Mouse (Mus musculus) ES-Bruce4 (cell line): ENCODE results near the gene Rpl9-ps6. TPM values are rescaled to one million over a fixed set of nuclear protein-coding genes. Genes with fewer than 3 reads are reported as not detected.

Source experiments
- H3K27ac ChIP-seq: 2 replicates; pipeline ENCODE4 v1.5.1; 2012; ENCODE audit warnings: low read length, inconsistent platforms; ENCODE audit not compliant: insufficient read depth
- H3K27me3 ChIP-seq: 2 replicates; pipeline ENCODE4 v1.6.1; 2012; ENCODE audit warnings: mild to moderate bottlenecking, low read length, inconsistent platforms; ENCODE audit not compliant: control insufficient read depth, poor library complexity, insufficient read depth, severe bottlenecking
- H3K36me3 ChIP-seq: 2 replicates; pipeline ENCODE4 v1.6.1; 2012; ENCODE audit warnings: inconsistent platforms, mild to moderate bottlenecking, low read length, moderate library complexity; ENCODE audit not compliant: control insufficient read depth, poor library complexity, insufficient read depth, severe bottlenecking
- H3K4me1 ChIP-seq: one replicate; pipeline ENCODE4 v1.8.1; 2011; ENCODE audit warnings: low read length; ENCODE audit not compliant: control insufficient read depth, insufficient read depth
- H3K4me3 ChIP-seq: 2 replicates; pipeline ENCODE4 v1.5.1; 2011; ENCODE audit warnings: low read depth, mild to moderate bottlenecking, low read length
- H3K9ac ChIP-seq: 2 replicates; pipeline ENCODE4 v1.6.1; 2012; ENCODE audit warnings: low read depth, mild to moderate bottlenecking, inconsistent platforms; ENCODE audit not compliant: poor library complexity, severe bottlenecking
- H3K9me3 ChIP-seq: replicated peaks from 2 replicates; pipeline ENCODE4 v1.6.1; 2012; ENCODE audit warnings: mild to moderate bottlenecking, low read length, inconsistent platforms; ENCODE audit not compliant: control insufficient read depth, poor library complexity, insufficient read depth, severe bottlenecking
- CTCF ChIP-seq: IDR thresholded peaks from one replicate; pipeline ENCODE4 v1.8.1; 2011; ENCODE audit warnings: low read depth, low read length
- EP300 ChIP-seq: IDR thresholded peaks from 2 replicates; pipeline ENCODE4 v1.6.1; 2011; ENCODE audit warnings: low read depth, low read length; ENCODE audit not compliant: insufficient read depth
- POLR2A ChIP-seq: IDR thresholded peaks from one replicate; pipeline ENCODE4 v1.8.1; 2011; ENCODE audit warnings: low read length; ENCODE audit not compliant: insufficient read depth
- polyA plus RNA-seq: library from polyadenylated mRNA; stranded (reverse); fragments of >200 nt; gene quantifications from 2 replicates; pipeline ENCODE4 v1.2.4, GENCODE M21; 2011; ENCODE audit warnings: low read depth; ENCODE audit not compliant: missing spikeins, insufficient read depth, insufficient read length

Rpl9-ps6 gene
- 1,753 and 1,831 TPM in 2 replicates for polyA plus RNA-seq

- no peaks in the 10 kb centered on the region for H3K9me3 ChIP-seq
Observed at GRCm38 (mm10) chr19:32466478-32466877, at the start of gene Rpl9-ps6. Rpl9-ps6 (minus strand) TSS chr19:32466578.

GRCm38 (mm10) chr19:32512518-32512917 is 46.1 kb upstream of the Rpl9-ps6 start:
- no peak for TF ChIP-seq POLR2A
- peak; percentile 62 for TF ChIP-seq CTCF
- no peak for TF ChIP-seq EP300
- H3K27ac ChIP-seq: no peak overlapping the region
- 0 out of 2 replicates have a peak, but pooled peaks cover 9% of the 10 kb centered on the region for H3K36me3 ChIP-seq
- no peak overlapping the region for H3K4me3 ChIP-seq
- H3K4me1 ChIP-seq: no peaks in the 10 kb centered on the region
- H3K9ac ChIP-seq: no peak overlapping the region
- no peaks in the 10 kb centered on the region for H3K27me3 ChIP-seq
- H3K9me3 ChIP-seq: no peaks in the 10 kb centered on the region; the same call in 1 of the 2 replicates

More at GRCm38 (mm10) chr19:32466478-32466877, at the start of gene Rpl9-ps6:
- Histone ChIP-seq H3K27me3 (no peaks in the 10 kb centered on the region), H3K27ac (no peak within 1 kb of the TSS), H3K4me3 (no peak within 1 kb of the TSS), H3K4me1 (no peaks in the 10 kb centered on the region), H3K36me3 (no peaks in the 10 kb centered on the region), H3K9ac (no peak within 1 kb of the TSS)
- TF ChIP-seq EP300 (no peak), POLR2A (no peak), CTCF (no peak)

GRCm38 (mm10) chr19:32510962-32511361 is 44.6 kb upstream of the Rpl9-ps6 start:
- Histone ChIP-seq H3K27ac (no peak overlapping the region), H3K36me3 (0 out of 2 replicates have a peak, but pooled peaks cover 4% of the 10 kb centered on the region), H3K9ac (no peak overlapping the region), H3K9me3 (no peaks in the 10 kb centered on the region; the same call in 1 of the 2 replicates), H3K27me3 (no peaks in the 10 kb centered on the region), H3K4me1 (no peaks in the 10 kb centered on the region), H3K4me3 (no peak overlapping the region)
- TF ChIP-seq CTCF (no peak), EP300 (no peak), POLR2A (no peak)

GRCm38 (mm10) chr19:32510267-32510666 is 43.9 kb upstream of the Rpl9-ps6 start:
- no peak overlapping the region for H3K9ac ChIP-seq
- H3K4me1 ChIP-seq: no peaks in the 10 kb centered on the region
- 0 out of 2 replicates have a peak, but pooled peaks cover 4% of the 10 kb centered on the region for H3K36me3 ChIP-seq
- no peaks in the 10 kb centered on the region; the same call in 1 of the 2 replicates for H3K9me3 ChIP-seq
- H3K27me3 ChIP-seq: no peaks in the 10 kb centered on the region
- H3K4me3 ChIP-seq: no peak overlapping the region
- no peak overlapping the region for H3K27ac ChIP-seq
- TF ChIP-seq CTCF (no peak), POLR2A (no peak), EP300 (no peak)

GRCm38 (mm10) chr19:32507526-32507925 is 41.1 kb upstream of the Rpl9-ps6 start:
- no peak overlapping the region for H3K27ac ChIP-seq
- no peak overlapping the region for H3K9ac ChIP-seq
- H3K4me3 ChIP-seq: no peak overlapping the region
- no peaks in the 10 kb centered on the region for H3K36me3 ChIP-seq
- H3K9me3 ChIP-seq: no peaks in the 10 kb centered on the region; the same call in 1 of the 2 replicates
- TF ChIP-seq EP300 (no peak), CTCF (no peak), POLR2A (no peak)
- no peaks in the 10 kb centered on the region for H3K4me1 ChIP-seq
- H3K27me3 ChIP-seq: no peaks in the 10 kb centered on the region

- Histone ChIP-seq H3K9me3 (no peaks in the 10 kb centered on the region; the same call in 1 of the 2 replicates), H3K27me3 (no peaks in the 10 kb centered on the region), H3K4me3 (no peak overlapping the region), H3K27ac (no peak overlapping the region), H3K9ac (no peak overlapping the region), H3K4me1 (no peaks in the 10 kb centered on the region), H3K36me3 (no peaks in the 10 kb centered on the region)
- TF ChIP-seq CTCF (no peak), POLR2A (no peak), EP300 (no peak)
Observed at GRCm38 (mm10) chr19:32507100-32507499, 40.7 kb upstream of the Rpl9-ps6 start.
